Mouse (Mus musculus): Measurements from ENCODE around the gene Ttc7b. TPM values are rescaled to one million over a fixed set of nuclear protein-coding genes. Genes with fewer than 3 reads are reported as not detected.

Gene Ttc7b
- total and polyA plus RNA-seq, 3 experiments = 21.1 to 33.9 (median 26.8) TPM

DNA sequence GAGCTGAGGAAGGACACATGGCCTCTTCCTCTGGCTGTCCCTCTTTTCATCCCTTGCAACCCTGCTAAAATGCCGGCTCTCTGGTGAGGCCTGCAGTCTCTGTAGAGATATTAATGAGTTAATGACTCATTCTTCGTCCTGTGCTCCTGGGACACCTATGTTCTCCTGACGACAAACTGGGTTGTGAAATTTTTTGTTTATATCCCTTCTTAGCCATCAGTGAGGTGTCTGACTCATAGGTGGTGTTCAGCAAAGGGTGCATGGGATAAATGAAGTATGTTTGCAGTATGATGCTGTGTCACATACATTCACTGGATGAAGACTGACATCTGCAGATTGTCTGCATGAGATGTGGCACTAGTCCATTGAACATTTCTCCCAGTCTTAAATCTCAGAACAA is 262.8 kb downstream of the Ttc7b start:
- Histone ChIP-seq H3K27me3 (ENCODE audit: insufficient read depth, low read length) (peaks cover 70% of the 10 kb centered on the region), H3K36me3 (replicated peaks) (no peaks in the 10 kb centered on the region), H3K4me3 (ENCODE audit: low read depth, low read length) (no peak overlapping the region), H3K9me3 (replicated peaks) (no peaks in the 10 kb centered on the region), H3K4me1 (ENCODE audit: insufficient read depth, low read depth, low read length) (no peaks in the 10 kb centered on the region)
- no peak for DNase-seq (ENCODE audit: low spot score)
- ATAC-seq (ENCODE audit: extremely low read depth, insufficient number of reproducible peaks, low FRiP score, poor library complexity, severe bottlenecking) = no peak
- TF ChIP-seq TAL1 (conservative IDR thresholded peaks at IDR 0.05; ENCODE audit: low read depth, low read length) (no peak), POLR2AphosphoS5 (IDR thresholded peaks at IDR 0.05; ENCODE audit: insufficient replicate concordance, low read depth, low read length) (no peak), GATA1 (IDR thresholded peaks at IDR 0.05; ENCODE audit: borderline replicate concordance, low read length) (no peak)

GRCm38 (mm10) chr12:100255441-100255949 is 265.1 kb downstream of the Ttc7b start:
- ATAC-seq (ENCODE audit: extremely low read depth, insufficient number of reproducible peaks, low FRiP score, poor library complexity, severe bottlenecking) (no peak), DNase-seq (ENCODE audit: low spot score) (no peak)
- TF ChIP-seq GATA2 (IDR thresholded peaks at IDR 0.05; ENCODE audit: borderline replicate concordance, low read depth, low read length) (no peak), CTCF (IDR thresholded peaks at IDR 0.05; ENCODE audit: low read depth, low read length) (no peak), GATA1 (IDR thresholded peaks at IDR 0.05; ENCODE audit: borderline replicate concordance, low read length) (no peak), POLR2AphosphoS5 (IDR thresholded peaks at IDR 0.05; ENCODE audit: insufficient replicate concordance, low read depth, low read length) (no peak), TAL1 (conservative IDR thresholded peaks at IDR 0.05; ENCODE audit: low read depth, low read length) (no peak)
- no peak overlapping the region for H3K4me3 ChIP-seq (ENCODE audit: low read depth, low read length)
- H3K36me3 ChIP-seq (replicated peaks) = no peaks in the 10 kb centered on the region
- peaks cover 69% of the 10 kb centered on the region for H3K27me3 ChIP-seq (ENCODE audit: insufficient read depth, low read length)
- H3K9me3 ChIP-seq (replicated peaks) = no peaks in the 10 kb centered on the region
- no peaks in the 10 kb centered on the region for H3K4me1 ChIP-seq (ENCODE audit: insufficient read depth, low read depth, low read length)

- no peaks in the 10 kb centered on the region for H3K36me3 ChIP-seq (replicated peaks)
- H3K4me1 ChIP-seq (ENCODE audit: insufficient read depth, low read depth, low read length) = no peaks in the 10 kb centered on the region
- no peaks in the 10 kb centered on the region for H3K9me3 ChIP-seq (replicated peaks)
- DNase-seq (ENCODE audit: low spot score) (no peak), ATAC-seq (ENCODE audit: extremely low read depth, insufficient number of reproducible peaks, low FRiP score, poor library complexity, severe bottlenecking) (no peak)
- TF ChIP-seq GATA2 (IDR thresholded peaks at IDR 0.05; ENCODE audit: borderline replicate concordance, low read depth, low read length) (no peak), TAL1 (conservative IDR thresholded peaks at IDR 0.05; ENCODE audit: low read depth, low read length) (no peak), CTCF (IDR thresholded peaks at IDR 0.05; ENCODE audit: low read depth, low read length) (no peak), POLR2AphosphoS5 (IDR thresholded peaks at IDR 0.05; ENCODE audit: insufficient replicate concordance, low read depth, low read length) (no peak), GATA1 (IDR thresholded peaks at IDR 0.05; ENCODE audit: borderline replicate concordance, low read length) (no peak)
- no peak overlapping the region for H3K4me3 ChIP-seq (ENCODE audit: low read depth, low read length)
- H3K27me3 ChIP-seq (ENCODE audit: insufficient read depth, low read length) = peaks cover 64% of the 10 kb centered on the region
These were observed 266.2 kb downstream of the Ttc7b start for GRCm38 (mm10) chr12:100254471-100254870.

Other genes with a start within 250 kb of the Ttc7b start
- 41.5 and 43.2 TPM in 2 replicates for gene Rps6ka5, start 206.2 kb upstream of the Ttc7b start, total RNA-seq (2014; fragmentation: Nextera tagmentation)
- gene Rps6ka5, start 206.2 kb upstream of the Ttc7b start, total RNA-seq (2017) = 52.2 TPM in 2 replicates
- gene Rps6ka5, start 206.2 kb upstream of the Ttc7b start, polyA plus RNA-seq (2012) = 10.9 and 12.6 TPM in 2 replicates